Mouse (Mus musculus): ENCODE data around the gene Trim15.
A peak's percentile ranks its signal among the peaks of the same experiment; 100 is the strongest.

The Trim15 gene

DNA sequence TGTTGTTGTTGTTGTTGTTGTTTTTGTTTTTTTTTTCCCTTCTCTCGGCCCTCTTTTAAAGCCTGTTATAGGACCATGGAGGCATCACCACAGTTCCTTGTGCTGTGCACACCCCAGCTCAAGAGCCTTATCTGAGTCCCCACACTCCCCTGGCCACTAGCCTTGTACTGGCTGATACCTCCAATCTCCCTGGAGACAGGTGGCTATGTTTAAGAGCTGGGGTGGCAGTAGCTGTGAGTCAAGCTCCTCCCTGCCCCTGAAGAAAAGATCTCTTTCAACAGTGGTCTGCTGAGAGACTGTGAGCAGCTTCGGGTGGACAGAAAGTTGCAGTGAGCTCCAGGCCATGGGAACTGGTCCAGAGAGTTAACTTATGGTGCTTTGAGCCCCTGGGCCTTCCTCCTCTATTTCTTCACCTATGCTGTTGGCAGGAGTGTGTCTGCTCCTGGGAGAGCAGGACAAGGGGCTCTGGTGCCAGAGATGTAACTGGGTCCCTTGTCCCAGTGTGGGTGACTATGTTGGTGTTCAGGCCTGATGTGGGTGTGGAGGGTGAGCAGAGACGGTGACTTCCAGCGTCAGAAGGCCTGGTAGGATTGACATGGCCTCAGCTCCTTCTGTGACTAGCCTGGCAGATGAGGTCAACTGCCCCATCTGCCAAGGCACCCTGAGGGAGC, 2.4 kb upstream of the Trim15 start, which contains the start of gene Trim10:
Gene Trim10 (plus strand): TSS at position 291 of the 671 bp plus-strand sequence.
- no peak for DNase-seq

GRCm38 (mm10) chr17:36868836-36869235, 1.8 kb upstream of the Trim15 start:
- no peak for DNase-seq

DNA sequence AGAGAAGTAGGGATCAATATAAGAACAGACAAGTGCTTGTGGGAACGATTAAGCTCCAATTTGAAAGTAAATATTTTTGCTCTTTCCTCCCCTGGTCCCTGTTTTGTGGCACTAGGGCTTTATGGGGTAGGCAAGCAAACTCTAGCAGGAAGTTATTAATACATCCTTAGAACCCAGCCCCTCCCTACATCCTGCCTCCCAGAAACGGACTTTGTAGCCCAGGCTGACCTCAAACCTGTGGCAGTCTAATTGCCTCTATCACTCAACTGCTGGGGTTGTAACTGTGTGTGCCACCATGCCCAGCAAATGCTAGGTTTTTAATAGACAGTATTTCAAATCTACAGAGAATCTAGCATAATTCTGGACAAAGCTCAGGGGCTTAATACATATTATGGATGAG, 5.3 kb downstream of the Trim15 start:
- DNase-seq: no peak

- no peak for DNase-seq
These were observed 8.8 kb downstream of the Trim15 start for GRCm38 (mm10) chr17:36858181-36858580.

DNA sequence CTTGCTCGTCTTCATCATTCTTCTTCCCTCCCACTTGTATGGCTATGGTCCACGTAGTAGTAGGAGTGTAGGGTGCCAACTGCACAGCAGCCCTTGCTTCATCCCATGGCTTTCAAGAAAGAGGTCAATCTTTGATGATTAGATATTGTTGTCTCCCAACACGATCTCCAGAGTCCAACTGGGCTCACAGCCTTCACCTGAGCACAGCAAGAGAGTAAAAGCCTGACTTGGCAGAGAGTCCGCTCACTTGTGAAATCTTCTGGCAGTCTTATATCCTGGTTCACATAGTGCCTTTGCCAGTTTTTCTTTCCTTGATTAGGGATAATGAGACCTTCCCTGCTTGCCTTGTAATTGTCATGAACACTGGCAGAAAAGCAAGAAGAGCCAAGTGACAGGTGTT, 10.8 kb downstream of the Trim15 start:
- no peak for DNase-seq

GRCm38 (mm10) chr17:36855484-36855883, 11.5 kb downstream of the Trim15 start:
- no peak for DNase-seq

DNA sequence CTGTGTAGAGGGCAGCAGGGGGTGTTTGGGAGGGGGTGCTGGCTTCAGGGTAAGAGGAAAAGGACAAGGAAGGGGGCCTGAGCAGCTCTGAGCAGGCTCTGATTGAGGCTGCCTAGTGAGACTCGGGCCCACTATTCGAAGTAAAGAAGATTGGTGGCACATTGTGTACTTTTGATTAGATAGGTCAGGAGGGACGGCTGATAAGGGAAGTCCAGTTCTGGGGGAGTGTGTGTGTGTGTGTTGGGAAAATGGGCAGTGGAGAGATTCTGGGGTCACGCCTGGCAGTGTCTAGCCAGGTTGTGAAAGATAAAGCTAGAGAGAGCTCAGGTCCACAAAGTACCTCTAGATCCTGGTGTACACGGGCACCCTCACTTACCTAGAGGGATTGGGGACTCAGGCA, 15.4 kb downstream of the Trim15 start:
- no peak for DNase-seq

- DNase-seq: no peak
These were observed 15.8 kb downstream of the Trim15 start for GRCm38 (mm10) chr17:36851200-36851599.

DNA sequence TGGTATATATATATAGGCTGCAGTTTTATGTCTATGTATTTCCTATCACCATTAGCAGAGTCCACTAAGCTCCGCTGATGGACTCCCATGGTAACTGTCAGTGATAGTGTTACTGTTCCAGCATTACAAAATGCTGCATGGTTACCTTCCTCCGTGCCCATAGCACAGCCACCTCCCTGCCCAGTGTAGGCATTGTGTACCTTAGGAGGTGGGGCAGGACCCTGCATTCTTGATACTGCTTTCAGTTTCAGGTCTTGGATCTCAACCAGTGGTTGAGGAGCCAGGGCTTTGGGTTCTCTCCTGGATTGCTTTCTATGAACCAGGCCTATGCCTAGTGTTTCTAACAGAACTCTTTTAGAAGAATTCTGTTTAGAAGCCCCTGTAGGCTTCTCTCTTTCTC, 17.0 kb downstream of the Trim15 start:
- DNase-seq: no peak

- no peak for DNase-seq
These were observed 18.1 kb downstream of the Trim15 start for GRCm38 (mm10) chr17:36848911-36849310.

DNA sequence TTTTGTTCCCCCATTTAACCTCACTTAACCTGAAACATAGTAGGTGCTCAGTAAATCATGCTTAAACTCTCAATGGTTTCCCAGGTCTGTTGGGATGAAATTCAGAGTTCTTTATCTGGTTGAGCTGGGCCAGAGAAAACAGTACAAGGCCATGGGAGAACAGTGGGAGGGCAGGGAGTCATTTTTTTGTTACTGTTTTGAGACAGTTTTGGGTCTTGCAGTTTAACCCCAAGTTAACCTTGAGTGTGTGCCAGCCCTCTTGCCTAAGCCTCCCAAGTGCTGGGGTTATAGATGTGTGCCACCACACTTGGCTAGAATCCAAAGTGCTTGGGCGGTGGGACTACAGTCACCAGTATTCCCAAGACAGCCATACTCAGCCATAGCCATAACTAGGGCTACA, 22.3 kb downstream of the Trim15 start:
- no peak for DNase-seq

DNA sequence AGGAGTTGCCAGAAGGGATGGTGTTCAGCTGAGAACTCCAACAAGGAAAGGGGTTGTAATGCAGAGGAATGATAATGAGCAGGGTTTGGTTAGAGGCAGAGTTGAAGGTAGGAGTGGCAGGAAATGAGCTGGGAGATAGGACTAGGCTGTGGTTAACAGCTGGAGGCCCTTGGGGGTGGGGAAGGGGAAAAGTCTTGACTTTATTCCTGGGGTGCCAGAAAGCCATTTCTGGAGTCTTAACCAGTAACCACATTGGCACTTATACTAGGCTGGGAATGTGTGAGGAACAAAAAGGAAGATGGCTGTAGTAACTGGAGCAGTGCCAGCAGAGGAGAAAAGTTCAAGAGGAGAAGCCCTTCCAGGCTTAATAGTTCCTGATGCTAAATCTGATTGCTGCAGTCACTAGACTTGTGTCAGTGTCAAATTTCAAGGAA, 22.7 kb downstream of the Trim15 start:
- no peak for DNase-seq

- DNase-seq: no peak
These were observed 23.3 kb downstream of the Trim15 start for GRCm38 (mm10) chr17:36843696-36844095.

GRCm38 (mm10) chr17:36840961-36841445, 26.0 kb downstream of the Trim15 start:
- no peak for DNase-seq

GRCm38 (mm10) chr17:36839931-36840330, 27.1 kb downstream of the Trim15 start:
- no peak for DNase-seq

DNA sequence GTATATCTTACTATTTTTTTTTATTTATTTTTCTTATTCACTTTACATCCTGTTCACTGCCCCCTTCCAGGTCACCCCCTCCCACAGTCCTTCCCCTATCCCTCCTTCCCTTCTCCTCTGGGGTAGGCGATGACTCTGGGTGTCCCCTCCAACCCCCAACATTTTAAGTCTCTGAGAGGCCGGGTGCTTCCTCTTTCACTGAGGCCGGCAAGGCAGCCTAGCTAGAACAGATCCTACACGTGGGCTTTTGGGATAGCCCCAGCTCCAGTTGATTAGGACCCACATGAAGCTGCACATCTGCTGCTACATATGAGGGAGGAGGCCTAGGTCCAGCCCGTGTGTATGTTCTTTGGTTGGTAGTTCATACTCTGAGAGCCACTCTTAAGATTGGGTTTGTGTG, 28.0 kb downstream of the Trim15 start:
- no peak for DNase-seq

GRCm38 (mm10) chr17:36836874-36837647, 29.9 kb downstream of the Trim15 start, which contains the start of gene Trim26:
Trim26 (plus strand) TSS chr17:36837134.
- DNase-seq: peak; percentile 97

DNA sequence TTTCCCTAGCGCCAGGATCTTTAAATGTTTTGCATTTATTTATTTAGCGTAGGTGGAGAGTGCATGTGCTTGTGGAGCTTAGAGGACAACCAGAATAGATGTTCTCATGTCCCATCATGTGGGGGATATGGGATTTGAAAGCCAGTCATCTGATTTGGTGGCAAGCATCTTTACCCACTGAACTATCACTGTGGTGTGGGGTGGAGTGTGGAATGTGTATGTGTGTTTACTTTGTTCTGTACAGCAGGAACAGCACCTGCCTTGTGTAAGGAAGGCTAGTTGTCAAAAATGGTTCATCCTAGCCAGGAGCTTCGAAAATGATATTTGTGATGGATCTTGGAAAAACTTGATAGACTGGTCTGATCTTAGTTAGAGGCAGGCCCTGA, 30.6 kb downstream of the Trim15 start:
- DNase-seq: no peak

GRCm38 (mm10) chr17:36835591-36836426, 31.2 kb downstream of the Trim15 start:
- DNase-seq: peak; percentile 57

- DNase-seq: no peak
These were observed 34.3 kb downstream of the Trim15 start for GRCm38 (mm10) chr17:36832694-36833093.

- DNase-seq: no peak
These were observed 36.5 kb downstream of the Trim15 start for GRCm38 (mm10) chr17:36830470-36830869.

- DNase-seq: no peak
These were observed 38.5 kb downstream of the Trim15 start for GRCm38 (mm10) chr17:36828488-36828887.

- peak; percentile 81 for DNase-seq
These were observed 41.0 kb downstream of the Trim15 start for GRCm38 (mm10) chr17:36826002-36826401.

All from cerebellum, adult 11-12 months (tissue).